Mouse (Mus musculus) E14TG2a.4 (cell line): ENCODE results near the gene Srsf4.

Source experiments
- H3K27me3 ChIP-seq: 2 replicates; pipeline ENCODE4 v1.6.1; 2014; ENCODE audit warnings: low read length, control low read depth; ENCODE audit not compliant: insufficient read depth
- H3K36me3 ChIP-seq: 2 replicates; pipeline ENCODE4 v1.6.1; 2014; ENCODE audit warnings: low read length, control low read depth; ENCODE audit not compliant: insufficient read depth
- H3K4me1 ChIP-seq: replicated peaks from 2 replicates; pipeline ENCODE4 v1.6.1; 2014; ENCODE audit warnings: low read depth, low read length, control low read depth
- H3K4me3 ChIP-seq: replicated peaks from 2 replicates; pipeline ENCODE4 v1.5.1; 2014; ENCODE audit warnings: mild to moderate bottlenecking, low read length
- H3K9me3 ChIP-seq: 2 replicates; pipeline ENCODE4 v1.6.1; 2014; ENCODE audit warnings: low read length, control low read depth
- CTCF ChIP-seq: conservative IDR thresholded peaks from 2 replicates; pipeline ENCODE4 v1.5.1; 2014; ENCODE audit warnings: low read length
- NANOG ChIP-seq: IDR thresholded peaks from 2 replicates; pipeline ENCODE4 v1.6.1; 2014; ENCODE audit warnings: borderline replicate concordance, low read length, mixed read lengths
- POU5F1 ChIP-seq: IDR thresholded peaks from 2 replicates; pipeline ENCODE4 v1.6.1; 2014; ENCODE audit warnings: low read length, borderline replicate concordance

Srsf4 gene

GRCm38 (mm10) chr4:131860492-131861340 is 12.7 kb upstream of the Srsf4 start:
- TF ChIP-seq CTCF (peak; percentile 92), NANOG (no peak)
- Histone ChIP-seq H3K27me3 (no peaks in the 10 kb centered on the region), H3K4me1 (peaks cover 6% of the 10 kb centered on the region; the same call in 1 of the 2 replicates), H3K4me3 (no peak overlapping the region), H3K9me3 (no peaks in the 10 kb centered on the region), H3K36me3 (peaks cover 96% of the 10 kb centered on the region)

DNA sequence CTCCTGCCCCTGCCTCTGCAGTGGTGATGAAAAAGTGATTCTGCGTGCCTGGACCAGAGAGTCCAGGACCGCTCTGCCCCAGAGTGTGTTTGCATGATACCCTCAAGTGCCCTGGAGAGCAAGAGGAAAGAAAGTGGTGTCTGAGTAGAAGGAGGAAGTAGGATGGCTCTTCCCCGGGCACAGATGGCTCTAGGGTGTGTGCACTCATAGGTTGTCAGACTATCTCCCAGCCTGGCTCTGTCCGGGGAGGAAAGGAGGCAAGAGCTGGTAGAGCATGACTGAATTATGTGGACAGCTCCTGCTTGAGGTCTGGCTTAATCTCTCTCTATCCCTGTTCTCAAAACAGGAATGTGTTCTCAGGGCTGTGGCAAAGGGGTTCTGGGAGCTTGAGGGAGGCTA is 12.1 kb upstream of the Srsf4 start:
- Histone ChIP-seq H3K4me3 (no peak overlapping the region), H3K4me1 (peaks cover 6% of the 10 kb centered on the region; the same call in 1 of the 2 replicates), H3K9me3 (no peaks in the 10 kb centered on the region), H3K36me3 (peaks cover 97% of the 10 kb centered on the region), H3K27me3 (no peaks in the 10 kb centered on the region)
- TF ChIP-seq CTCF (no peak), NANOG (no peak), POU5F1 (no peak)

DNA sequence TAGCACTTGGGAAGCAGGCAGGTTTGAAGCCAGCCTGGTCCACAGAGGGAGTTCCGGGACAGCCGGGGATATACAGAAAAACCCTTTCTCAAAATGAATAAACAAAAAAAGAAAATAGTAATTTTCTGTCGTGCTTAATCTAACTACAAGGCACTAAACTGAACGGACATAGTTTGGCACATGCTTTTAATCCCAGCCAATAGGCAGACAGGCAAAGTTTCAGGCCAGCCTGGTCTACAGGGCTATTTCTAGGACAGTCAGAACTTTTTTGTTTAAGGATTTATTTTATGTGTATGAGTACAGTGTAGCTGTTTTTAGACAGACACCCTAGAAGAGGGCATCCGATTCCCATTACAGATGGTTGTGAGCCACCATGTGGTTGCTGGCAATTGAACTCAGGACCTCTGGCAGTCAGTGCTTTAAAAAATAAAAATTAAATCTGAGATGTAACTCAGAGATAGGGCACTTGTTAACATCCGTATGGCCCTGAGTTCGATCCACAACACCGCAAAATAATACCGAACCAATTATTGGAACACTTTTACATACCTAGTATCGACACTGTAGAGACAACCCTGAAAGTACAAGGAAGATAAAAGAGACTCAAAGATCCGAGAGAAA is 635 bp upstream of the Srsf4 start:
- TF ChIP-seq POU5F1 (no peak), NANOG (no peak), CTCF (no peak)
- Histone ChIP-seq H3K27me3 (no peaks in the 10 kb centered on the region), H3K4me1 (peaks cover 47% of the 10 kb centered on the region)

GRCm38 (mm10) chr4:131874169-131874536 is 736 bp downstream of the Srsf4 start:
- peaks cover 30% of the 10 kb centered on the region for H3K36me3 ChIP-seq
- no peaks in the 10 kb centered on the region for H3K9me3 ChIP-seq

More for the DNA sequence above, 635 bp upstream of the Srsf4 start:
- H3K36me3 ChIP-seq, result peaks cover 42% of the 10 kb centered on the region
- no peaks in the 10 kb centered on the region for H3K9me3 ChIP-seq
- peak overlapping the region; percentile 86 for H3K4me3 ChIP-seq

DNA sequence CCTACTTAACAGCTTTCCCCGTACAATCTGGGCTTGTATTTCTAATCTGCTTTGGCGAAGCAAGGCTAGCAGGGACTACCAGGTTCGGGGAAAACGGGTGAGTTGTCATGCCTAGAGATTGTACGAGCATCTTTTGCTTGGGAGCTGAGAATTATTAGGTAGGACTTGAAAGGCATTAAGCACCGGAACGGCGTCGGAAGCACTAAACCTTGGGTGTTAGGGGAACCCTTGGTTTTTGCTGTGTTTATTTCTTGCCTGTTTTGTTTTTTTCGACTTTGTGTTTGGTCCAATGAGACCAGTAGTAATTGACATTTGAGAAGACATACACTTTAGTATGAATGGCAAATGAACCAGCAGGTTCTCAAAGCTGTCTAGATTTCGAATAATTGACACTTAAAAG is 1.1 kb downstream of the Srsf4 start:
- H3K9me3 ChIP-seq, result no peaks in the 10 kb centered on the region
- peaks cover 58% of the 10 kb centered on the region for H3K4me1 ChIP-seq
- TF ChIP-seq CTCF (no peak), NANOG (no peak), POU5F1 (no peak)
- peaks cover 25% of the 10 kb centered on the region for H3K36me3 ChIP-seq
- H3K27me3 ChIP-seq, result no peaks in the 10 kb centered on the region
- H3K4me3 ChIP-seq, result peak overlapping the region; percentile 95

More at GRCm38 (mm10) chr4:131874169-131874536, 736 bp downstream of the Srsf4 start:
- TF ChIP-seq POU5F1, result no peak
- no peak for TF ChIP-seq NANOG
- no peak for TF ChIP-seq CTCF
- Histone ChIP-seq H3K27me3 (no peaks in the 10 kb centered on the region), H3K4me3 (peak overlapping the region; percentile 95), H3K4me1 (peaks cover 57% of the 10 kb centered on the region)

- peak overlapping the region; percentile 95 for H3K4me3 ChIP-seq
- H3K36me3 ChIP-seq, result peaks cover 19% of the 10 kb centered on the region
- H3K9me3 ChIP-seq, result no peaks in the 10 kb centered on the region
- peaks cover 62% of the 10 kb centered on the region for H3K4me1 ChIP-seq
- no peaks in the 10 kb centered on the region for H3K27me3 ChIP-seq
- no peak for TF ChIP-seq POU5F1
Measured at GRCm38 (mm10) chr4:131875242-131875641, 1.8 kb downstream of the Srsf4 start.

DNA sequence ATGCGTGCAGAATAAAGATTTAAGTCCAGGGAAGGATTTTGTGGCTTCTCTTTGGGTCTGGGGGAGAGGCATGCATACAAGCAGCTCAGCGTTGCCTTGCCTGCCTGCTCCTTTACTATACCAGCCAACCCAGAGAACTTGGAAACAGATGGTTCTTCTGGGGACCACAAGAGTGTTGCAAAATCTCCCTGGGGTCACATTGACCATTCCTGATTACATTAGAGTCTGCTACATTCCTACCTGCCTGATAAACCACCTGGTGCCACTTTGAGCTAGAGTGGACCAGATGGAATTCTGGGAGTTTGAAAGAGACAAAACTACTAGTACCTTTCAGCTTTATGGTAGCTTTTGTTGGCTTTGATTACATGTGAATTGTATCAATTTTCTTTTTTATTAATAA is 3.4 kb downstream of the Srsf4 start:
- Histone ChIP-seq H3K27me3 (no peaks in the 10 kb centered on the region), H3K4me3 (0 out of 2 replicates have a peak overlapping the region, but pooled peaks have one; percentile 95), H3K9me3 (no peaks in the 10 kb centered on the region), H3K4me1 (peaks cover 73% of the 10 kb centered on the region), H3K36me3 (peaks cover 4% of the 10 kb centered on the region; the same call in 1 of the 2 replicates)
- no peak for TF ChIP-seq CTCF
- no peak for TF ChIP-seq POU5F1
- TF ChIP-seq NANOG, result no peak

DNA sequence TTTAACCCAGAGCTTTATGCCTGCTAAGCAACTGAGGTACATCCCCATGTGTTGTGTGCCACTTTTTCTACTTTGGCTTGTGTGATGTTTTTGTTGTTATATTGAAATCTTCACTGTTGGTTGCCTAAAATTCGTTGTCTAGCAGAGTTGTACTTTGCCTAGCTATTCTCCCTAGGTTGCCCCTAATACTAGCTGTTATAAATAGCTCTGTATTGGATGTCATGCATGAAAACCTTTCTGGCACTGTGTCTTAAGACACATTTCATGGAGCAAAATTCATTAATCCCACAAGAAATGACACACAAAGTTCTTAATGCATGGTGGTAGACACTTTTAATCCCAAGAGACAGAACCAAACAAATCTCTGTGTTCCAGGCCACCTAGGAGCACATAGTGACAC is 6.3 kb downstream of the Srsf4 start:
- Histone ChIP-seq H3K9me3 (no peaks in the 10 kb centered on the region), H3K27me3 (no peaks in the 10 kb centered on the region), H3K4me1 (peaks cover 87% of the 10 kb centered on the region), H3K36me3 (peaks cover 18% of the 10 kb centered on the region), H3K4me3 (no peak overlapping the region)
- no peak for TF ChIP-seq CTCF
- TF ChIP-seq NANOG, result no peak
- TF ChIP-seq POU5F1, result no peak

- peaks cover 31% of the 10 kb centered on the region for H3K36me3 ChIP-seq
- peaks cover 87% of the 10 kb centered on the region for H3K4me1 ChIP-seq
- no peak overlapping the region for H3K4me3 ChIP-seq
- no peaks in the 10 kb centered on the region for H3K27me3 ChIP-seq
- H3K9me3 ChIP-seq, result no peaks in the 10 kb centered on the region
- TF ChIP-seq CTCF (no peak), NANOG (no peak), POU5F1 (no peak)
Measured at GRCm38 (mm10) chr4:131881306-131881705, 7.9 kb downstream of the Srsf4 start.
